Mouse (Mus musculus): ENCODE results near the gene Txndc11. TPM values are rescaled to one million over a fixed set of nuclear protein-coding genes. Genes with fewer than 3 reads are reported as not detected.

Txndc11 gene
- polyA plus RNA-seq (2014; fragmentation: Nextera tagmentation; extraction: Ambion mirVana), result 35.1 and 36.1 TPM in 2 replicates

DNA sequence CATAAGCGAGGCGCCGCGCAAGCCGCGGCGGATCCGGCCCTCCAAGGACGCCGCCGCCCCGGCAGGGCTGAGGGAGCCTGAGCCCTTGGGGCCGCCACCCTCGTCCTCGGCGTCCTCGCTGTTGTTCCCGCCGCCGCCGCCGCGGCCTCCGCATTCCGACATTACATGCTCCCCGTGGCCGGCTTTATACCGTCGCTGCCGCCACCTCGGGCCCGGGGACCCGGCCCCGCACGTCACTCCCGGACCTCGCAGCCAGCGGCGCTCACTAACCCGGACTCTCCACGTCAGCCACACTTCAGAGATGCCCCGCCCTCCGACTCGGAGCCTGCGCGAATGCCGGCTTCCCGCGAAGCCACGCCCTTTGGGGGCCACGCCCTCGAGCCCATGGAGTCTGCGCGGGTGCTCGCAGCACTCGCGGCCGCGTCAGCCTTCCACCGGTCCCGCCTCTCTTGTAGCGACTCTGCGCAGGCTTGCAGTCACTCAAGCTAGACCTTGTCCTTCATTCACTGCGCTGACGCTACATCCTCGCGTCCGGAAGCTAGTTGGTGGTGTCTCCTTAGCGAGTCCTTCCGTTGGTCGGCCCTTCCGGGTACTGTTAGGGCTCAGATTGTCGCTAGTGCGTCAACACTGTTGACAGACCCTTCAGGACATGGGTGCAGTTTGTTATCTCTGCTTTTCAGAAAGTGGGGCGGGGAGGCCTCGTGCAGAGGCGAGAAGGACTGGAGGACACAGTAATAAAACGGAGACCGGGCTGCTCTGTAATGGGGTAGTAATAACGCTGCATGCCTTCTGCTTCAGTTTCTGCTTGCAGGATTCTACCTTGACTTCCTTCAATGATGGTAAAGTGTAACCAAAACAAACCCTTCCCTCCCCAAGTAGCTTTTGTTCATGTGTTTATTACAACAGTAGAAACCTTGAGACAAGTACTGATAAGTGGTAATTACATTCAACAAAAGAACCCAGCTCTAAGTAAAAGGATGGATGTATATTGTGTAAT, at the start of gene Txndc11:
Txndc11 (minus strand) TSS at position 303 of the 997 bp plus-strand sequence.
- H3K4me3 ChIP-seq (ENCODE audit: low read depth, low read length), result peak within 1 kb of the TSS; percentile 73
- no peaks in the 10 kb centered on the region for H3K27me3 ChIP-seq (ENCODE audit: control insufficient read depth, insufficient read depth, low read length)
- peak; percentile 98 for ATAC-seq (ENCODE audit: insufficient number of reproducible peaks, insufficient read depth, low FRiP score, low read depth)
- WGBS, result under 1% methylated on average over 76 of the region's 80 CpGs
- H3K9me3 ChIP-seq (ENCODE audit: control insufficient read depth, low read depth, low read length), result no peaks in the 10 kb centered on the region
- peaks cover 17% of the 10 kb centered on the region for H3K4me1 ChIP-seq (ENCODE audit: control insufficient read depth, insufficient read depth, low read length)
- peak within 1 kb of the TSS; percentile 83 for H3K4me2 ChIP-seq (replicated peaks; ENCODE audit: low read depth, low read length)
- H3K27ac ChIP-seq (ENCODE audit: low read length), result peak within 1 kb of the TSS; percentile 87
- H3K36me3 ChIP-seq (ENCODE audit: control insufficient read depth, insufficient read depth, low read length), result peaks cover 16% of the 10 kb centered on the region
- H3K9ac ChIP-seq (replicated peaks; ENCODE audit: low read depth, low read length), result peak within 1 kb of the TSS; percentile 60

DNA sequence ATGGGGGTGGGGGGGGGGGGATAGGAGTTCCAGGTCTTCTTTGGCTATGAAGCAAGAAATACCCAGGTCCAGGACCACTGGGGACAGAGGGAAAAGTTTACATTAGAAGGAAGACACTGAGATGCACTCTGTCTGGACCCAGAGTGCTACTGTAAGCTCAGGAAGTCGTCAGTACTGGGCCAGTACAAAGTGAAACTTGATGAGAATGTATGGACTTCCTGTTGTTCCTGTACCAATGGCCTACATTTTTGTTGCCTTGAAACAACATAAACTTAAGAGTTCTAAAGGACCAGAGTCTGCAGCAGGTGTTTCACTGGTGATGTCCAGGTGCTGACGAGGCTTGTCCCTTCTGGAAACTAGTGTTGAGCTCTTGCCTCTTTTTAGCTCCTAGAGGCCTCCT, 43.0 kb upstream of the Txndc11 start:
- no peaks in the 10 kb centered on the region for H3K9me3 ChIP-seq (ENCODE audit: control insufficient read depth, low read depth, low read length)
- H3K27me3 ChIP-seq (ENCODE audit: control insufficient read depth, insufficient read depth, low read length), result no peaks in the 10 kb centered on the region
- ATAC-seq (ENCODE audit: insufficient number of reproducible peaks, insufficient read depth, low FRiP score, low read depth), result no peak
- WGBS, result 59% methylated on average over 2 of the region's 2 CpGs
- no peak overlapping the region for H3K4me2 ChIP-seq (replicated peaks; ENCODE audit: low read depth, low read length)
- no peaks in the 10 kb centered on the region for H3K4me1 ChIP-seq (ENCODE audit: control insufficient read depth, insufficient read depth, low read length)
- no peak overlapping the region for H3K9ac ChIP-seq (replicated peaks; ENCODE audit: low read depth, low read length)
- H3K27ac ChIP-seq (ENCODE audit: low read length), result no peak overlapping the region
- no peaks in the 10 kb centered on the region for H3K36me3 ChIP-seq (ENCODE audit: control insufficient read depth, insufficient read depth, low read length)
- no peak overlapping the region for H3K4me3 ChIP-seq (ENCODE audit: low read depth, low read length)

DNA sequence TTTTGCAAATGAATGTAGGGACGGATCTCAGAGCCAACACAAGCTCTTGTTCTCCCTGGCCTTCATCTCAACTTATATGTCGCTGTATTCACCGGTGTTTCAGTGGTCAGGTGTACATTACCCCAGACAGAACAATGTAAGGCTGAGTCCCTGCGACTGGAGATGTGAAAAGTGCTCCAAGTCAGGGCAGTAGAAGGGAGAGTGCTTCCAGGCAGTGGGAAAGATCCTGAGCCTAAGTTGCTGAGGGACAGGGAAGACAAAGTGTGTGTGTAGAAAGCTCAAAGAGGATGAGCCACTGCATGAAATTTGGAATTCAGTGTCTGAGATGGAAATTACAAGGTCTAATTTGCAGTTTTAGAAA, 42.4 kb upstream of the Txndc11 start:
- no peak overlapping the region for H3K27ac ChIP-seq (ENCODE audit: low read length)
- no peak for ATAC-seq (ENCODE audit: insufficient number of reproducible peaks, insufficient read depth, low FRiP score, low read depth)
- peak overlapping the region; percentile 94 for H3K4me3 ChIP-seq (ENCODE audit: low read depth, low read length)
- H3K4me1 ChIP-seq (ENCODE audit: control insufficient read depth, insufficient read depth, low read length), result no peaks in the 10 kb centered on the region
- H3K9me3 ChIP-seq (ENCODE audit: control insufficient read depth, low read depth, low read length), result no peaks in the 10 kb centered on the region
- WGBS, result 2% methylated on average over 4 of the region's 4 CpGs
- peak overlapping the region; percentile 41 for H3K9ac ChIP-seq (replicated peaks; ENCODE audit: low read depth, low read length)
- peak overlapping the region; percentile 90 for H3K4me2 ChIP-seq (replicated peaks; ENCODE audit: low read depth, low read length)
- H3K36me3 ChIP-seq (ENCODE audit: control insufficient read depth, insufficient read depth, low read length), result no peaks in the 10 kb centered on the region
- no peaks in the 10 kb centered on the region for H3K27me3 ChIP-seq (ENCODE audit: control insufficient read depth, insufficient read depth, low read length)

DNA sequence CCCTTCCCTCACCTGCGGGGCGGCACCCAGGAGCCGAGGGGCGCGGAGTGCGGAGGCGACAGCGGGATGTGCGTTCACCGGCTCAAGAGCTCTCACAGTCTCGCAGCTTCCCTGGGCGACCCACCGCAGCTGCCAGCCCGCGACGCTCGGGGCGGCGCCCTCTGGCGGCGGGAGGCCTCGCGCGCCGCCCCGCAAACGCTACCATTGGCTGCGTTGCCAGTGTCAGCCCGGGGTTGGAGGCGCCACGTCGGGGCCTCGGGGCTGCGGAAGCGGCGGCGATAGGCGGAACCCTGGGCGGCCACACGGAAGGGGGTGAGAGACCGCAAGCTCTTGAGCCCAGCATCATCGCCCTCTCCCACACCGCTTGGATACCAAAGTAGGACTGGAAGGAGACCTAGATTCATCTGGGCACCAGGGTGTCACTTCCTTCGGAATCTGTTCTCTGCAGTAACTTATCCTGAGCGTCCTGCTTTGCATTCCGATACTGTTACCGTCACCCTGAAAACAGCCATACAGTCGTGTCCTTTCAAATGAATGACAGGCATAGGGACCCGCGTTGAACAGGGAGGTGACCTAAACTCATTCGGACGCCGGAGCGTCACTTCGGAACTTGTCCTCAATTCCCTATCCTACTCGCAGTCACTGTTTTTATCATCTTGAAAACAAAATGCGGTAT, 41.9 kb upstream of the Txndc11 start, which contains the start of gene Zc3h7a:
Zc3h7a (minus strand) TSS at position 186 of the 676 bp plus-strand sequence.
- under 1% methylated on average over 57 of the region's 57 CpGs for WGBS
- ATAC-seq (ENCODE audit: insufficient number of reproducible peaks, insufficient read depth, low FRiP score, low read depth), result peak; percentile 91
- peak within 1 kb of the TSS; percentile 81 for H3K9ac ChIP-seq (replicated peaks; ENCODE audit: low read depth, low read length)
- no peaks in the 10 kb centered on the region for H3K27me3 ChIP-seq (ENCODE audit: control insufficient read depth, insufficient read depth, low read length)
- peak within 1 kb of the TSS; percentile 90 for H3K4me2 ChIP-seq (replicated peaks; ENCODE audit: low read depth, low read length)
- H3K36me3 ChIP-seq (ENCODE audit: control insufficient read depth, insufficient read depth, low read length), result no peaks in the 10 kb centered on the region
- peak within 1 kb of the TSS; percentile 87 for H3K27ac ChIP-seq (ENCODE audit: low read length)
- no peaks in the 10 kb centered on the region for H3K9me3 ChIP-seq (ENCODE audit: control insufficient read depth, low read depth, low read length)
- no peaks in the 10 kb centered on the region for H3K4me1 ChIP-seq (ENCODE audit: control insufficient read depth, insufficient read depth, low read length)
- peak within 1 kb of the TSS; percentile 94 for H3K4me3 ChIP-seq (ENCODE audit: low read depth, low read length)

DNA sequence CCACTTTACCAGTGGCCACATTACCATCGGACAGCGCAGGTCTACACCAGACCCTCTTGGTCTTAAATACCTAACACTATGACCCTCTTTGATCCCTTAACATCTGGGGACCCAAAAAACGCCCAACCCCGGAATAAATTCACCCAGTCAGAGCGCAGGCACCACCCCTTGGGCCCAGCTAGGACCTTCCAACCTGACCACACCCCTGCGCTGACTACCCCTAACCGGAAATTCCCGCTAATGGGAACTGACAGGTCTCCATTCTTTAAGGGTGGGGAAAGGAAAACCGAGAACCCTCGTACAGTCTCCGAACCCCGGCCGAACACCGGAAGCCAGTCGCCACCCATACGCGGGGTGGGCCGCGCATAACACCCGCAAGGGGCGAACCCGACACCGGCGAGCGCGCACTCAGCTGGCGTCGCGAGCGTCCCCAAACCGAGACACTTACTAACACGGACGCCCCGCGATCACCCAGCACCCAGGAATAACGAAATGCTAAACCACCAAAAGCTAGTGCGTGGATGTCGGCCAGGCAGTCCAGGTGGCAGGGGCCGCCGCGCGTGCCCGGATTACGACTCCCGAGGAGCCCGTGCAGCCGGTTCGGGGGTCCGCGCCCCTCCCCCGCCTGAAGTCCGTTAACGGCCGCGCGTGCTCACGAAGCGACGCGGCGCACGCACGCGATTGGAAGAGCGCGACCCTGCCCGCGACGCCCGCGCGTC, 41.2 kb upstream of the Txndc11 start:
- no peaks in the 10 kb centered on the region for H3K27me3 ChIP-seq (ENCODE audit: control insufficient read depth, insufficient read depth, low read length)
- peak overlapping the region; percentile 90 for H3K4me2 ChIP-seq (replicated peaks; ENCODE audit: low read depth, low read length)
- peak; percentile 75 for ATAC-seq (ENCODE audit: insufficient number of reproducible peaks, insufficient read depth, low FRiP score, low read depth)
- H3K27ac ChIP-seq (ENCODE audit: low read length), result peak overlapping the region; percentile 87
- peak overlapping the region; percentile 94 for H3K4me3 ChIP-seq (ENCODE audit: low read depth, low read length)
- no peaks in the 10 kb centered on the region for H3K9me3 ChIP-seq (ENCODE audit: control insufficient read depth, low read depth, low read length)
- WGBS, result under 1% methylated on average over 68 of the region's 72 CpGs
- H3K36me3 ChIP-seq (ENCODE audit: control insufficient read depth, insufficient read depth, low read length), result no peaks in the 10 kb centered on the region
- no peaks in the 10 kb centered on the region for H3K4me1 ChIP-seq (ENCODE audit: control insufficient read depth, insufficient read depth, low read length)
- H3K9ac ChIP-seq (replicated peaks; ENCODE audit: low read depth, low read length), result peak overlapping the region; percentile 81

DNA sequence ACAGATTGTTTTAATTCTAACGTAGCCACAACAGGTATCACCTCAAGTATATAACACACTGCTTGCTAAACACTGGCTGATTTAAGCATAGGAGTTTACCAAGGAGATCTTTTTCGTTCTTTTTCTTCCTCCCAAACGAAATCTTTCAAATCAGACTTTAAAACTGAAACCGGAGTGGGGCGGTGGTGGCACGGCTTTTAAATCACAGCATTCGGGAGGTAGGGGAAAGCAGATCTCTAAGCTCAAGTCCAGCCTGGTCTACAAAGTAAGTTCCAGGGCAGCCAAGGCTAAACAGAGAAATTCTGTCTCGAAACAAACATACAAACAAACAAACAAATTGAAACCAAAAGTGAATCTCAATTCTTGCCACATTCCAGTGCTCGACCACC, 40.6 kb upstream of the Txndc11 start:
- H3K4me1 ChIP-seq (ENCODE audit: control insufficient read depth, insufficient read depth, low read length), result no peaks in the 10 kb centered on the region
- H3K4me2 ChIP-seq (replicated peaks; ENCODE audit: low read depth, low read length), result peak overlapping the region; percentile 90
- ATAC-seq (ENCODE audit: insufficient number of reproducible peaks, insufficient read depth, low FRiP score, low read depth), result no peak
- H3K36me3 ChIP-seq (ENCODE audit: control insufficient read depth, insufficient read depth, low read length), result no peaks in the 10 kb centered on the region
- H3K9ac ChIP-seq (replicated peaks; ENCODE audit: low read depth, low read length), result peak overlapping the region; percentile 81; the same call in 1 of the 2 replicates
- H3K9me3 ChIP-seq (ENCODE audit: control insufficient read depth, low read depth, low read length), result no peaks in the 10 kb centered on the region
- peak overlapping the region; percentile 94 for H3K4me3 ChIP-seq (ENCODE audit: low read depth, low read length)
- H3K27me3 ChIP-seq (ENCODE audit: control insufficient read depth, insufficient read depth, low read length), result no peaks in the 10 kb centered on the region
- peak overlapping the region; percentile 87 for H3K27ac ChIP-seq (ENCODE audit: low read length)
- WGBS, result 10% methylated on average over 9 of the region's 9 CpGs

DNA sequence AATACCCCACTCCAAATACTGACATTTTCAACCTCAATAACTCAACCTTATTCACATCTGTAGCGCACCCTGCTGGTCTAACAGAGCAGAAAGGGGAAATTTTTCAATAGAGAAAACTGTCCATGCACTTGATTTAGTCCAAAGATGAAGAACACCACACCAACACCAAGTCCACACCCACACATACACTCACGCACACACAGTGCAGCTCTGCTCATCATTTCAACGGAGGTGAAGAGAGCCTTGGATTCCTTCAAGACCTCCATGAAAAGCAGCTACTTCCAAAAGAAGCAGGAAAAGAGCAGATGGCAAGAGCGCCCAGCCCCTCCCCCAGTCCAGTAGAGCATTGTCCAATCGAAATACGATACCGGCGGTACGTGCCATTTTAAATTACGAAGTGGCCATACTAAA, 40.2 kb upstream of the Txndc11 start:
- WGBS, result 13% methylated on average over 10 of the region's 10 CpGs
- Histone ChIP-seq H3K4me1 (ENCODE audit: control insufficient read depth, insufficient read depth, low read length) (no peaks in the 10 kb centered on the region), H3K27ac (ENCODE audit: low read length) (peak overlapping the region; percentile 87), H3K27me3 (ENCODE audit: control insufficient read depth, insufficient read depth, low read length) (no peaks in the 10 kb centered on the region), H3K4me3 (ENCODE audit: low read depth, low read length) (peak overlapping the region; percentile 94), H3K9ac (replicated peaks; ENCODE audit: low read depth, low read length) (peak overlapping the region; percentile 81; the same call in 1 of the 2 replicates), H3K36me3 (ENCODE audit: control insufficient read depth, insufficient read depth, low read length) (no peaks in the 10 kb centered on the region), H3K4me2 (replicated peaks; ENCODE audit: low read depth, low read length) (peak overlapping the region; percentile 90), H3K9me3 (ENCODE audit: control insufficient read depth, low read depth, low read length) (no peaks in the 10 kb centered on the region)
- no peak for ATAC-seq (ENCODE audit: insufficient number of reproducible peaks, insufficient read depth, low FRiP score, low read depth)

DNA sequence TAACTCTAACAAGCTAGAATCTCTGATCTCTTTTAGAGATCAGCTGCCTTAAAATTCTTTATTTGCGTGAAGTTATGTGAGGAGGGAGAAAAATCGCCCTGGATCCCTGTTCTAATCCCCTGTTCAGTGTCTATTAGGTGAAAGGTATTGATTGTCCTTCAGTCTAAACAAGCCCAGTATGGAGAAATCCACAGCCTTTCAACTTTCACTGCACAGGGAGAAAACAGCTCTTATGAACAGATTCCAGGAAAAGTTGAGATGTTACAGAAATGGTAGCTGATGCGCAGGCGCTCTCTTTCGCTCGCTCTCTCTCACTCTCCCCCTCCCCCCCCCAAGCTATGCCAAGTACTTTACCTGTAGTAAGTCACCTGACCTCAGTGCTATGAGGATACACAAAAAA, 37.2 kb upstream of the Txndc11 start:
- no peak overlapping the region for H3K4me2 ChIP-seq (replicated peaks; ENCODE audit: low read depth, low read length)
- H3K27me3 ChIP-seq (ENCODE audit: control insufficient read depth, insufficient read depth, low read length), result no peaks in the 10 kb centered on the region
- WGBS, result 91% methylated on average over 6 of the region's 6 CpGs
- H3K9me3 ChIP-seq (ENCODE audit: control insufficient read depth, low read depth, low read length), result no peaks in the 10 kb centered on the region
- no peak for ATAC-seq (ENCODE audit: insufficient number of reproducible peaks, insufficient read depth, low FRiP score, low read depth)
- H3K27ac ChIP-seq (ENCODE audit: low read length), result no peak overlapping the region
- H3K4me3 ChIP-seq (ENCODE audit: low read depth, low read length), result no peak overlapping the region
- no peak overlapping the region for H3K9ac ChIP-seq (replicated peaks; ENCODE audit: low read depth, low read length)
- no peaks in the 10 kb centered on the region for H3K36me3 ChIP-seq (ENCODE audit: control insufficient read depth, insufficient read depth, low read length)
- H3K4me1 ChIP-seq (ENCODE audit: control insufficient read depth, insufficient read depth, low read length), result no peaks in the 10 kb centered on the region
